17 mouse cellular contexts compared by ENCODE assay signal in the genomic region with DNA sequence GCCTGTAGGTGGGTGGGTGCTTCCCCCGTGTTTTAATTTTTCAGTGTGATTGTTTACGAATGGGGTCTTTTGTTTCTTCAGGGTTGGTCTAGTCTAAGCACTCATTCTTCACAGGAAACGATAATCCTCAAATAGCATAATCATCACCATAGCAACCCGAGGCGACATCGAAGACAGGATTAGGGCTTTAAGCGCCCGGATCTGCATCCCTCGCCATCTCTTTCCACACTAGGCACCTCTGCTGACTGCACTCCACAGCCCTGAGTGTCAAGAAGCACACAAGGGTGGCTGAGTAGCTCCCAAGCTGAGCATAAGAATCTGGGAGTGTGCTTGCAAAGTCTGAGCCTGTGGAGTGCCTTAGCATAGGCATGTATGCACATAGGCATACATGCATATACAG.
DNase-seq lines count a peak whose midpoint lies in the region; ATAC-seq and TF ChIP-seq lines count a peak whose summit lies in the region.
"Had no signal": no experiment of that assay in that cellular context is flagged by ENCODE, and none has a peak within 500 bp of the region (broad histone marks: within the 10 kb centered on the region; RNA-seq: fewer than 3 reads in every experiment).

No protein-coding gene starts in this region.

- no peaks in the 10 kb centered on the region for H3K36me3 ChIP-seq in embryonic facial prominence, embryonic 14.5 days (ENCODE audit: control insufficient read depth, insufficient read depth, low read length)
- no peaks in the 10 kb centered on the region for H3K36me3 ChIP-seq in forebrain, postnatal 0 days (ENCODE audit: insufficient read depth)
- no peaks in the 10 kb centered on the region for H3K36me3 ChIP-seq in midbrain, embryonic 16.5 days (ENCODE audit: control insufficient read depth, insufficient read depth, low read length)
- H3K36me3 ChIP-seq: heart, embryonic 12.5 days; neural tube, embryonic 12.5 days had no signal

- 58% methylated on average over 9 of the region's 9 CpGs for WGBS in embryonic facial prominence, embryonic 14.5 days
- WGBS in forebrain, postnatal 0 days: 6% methylated on average over 9 of the region's 9 CpGs
- 5% methylated on average over 9 of the region's 9 CpGs for WGBS in midbrain, embryonic 16.5 days

- peak; percentile 57 for DNase-seq in embryo, embryonic 10.5 days (ENCODE audit: low spot score)
- peak; percentile 11 for DNase-seq in embryonic facial prominence, embryonic 14.5 days (ENCODE audit: low spot score)
- peak; percentile 64 for DNase-seq in forebrain, postnatal 0 days
- DNase-seq in yolk sac, embryonic 10.5 days (ENCODE audit: low spot score): no peak
- no peak for DNase-seq in spleen, postnatal 14 days (ENCODE audit: low spot score in 2 of 2)
- DNase-seq in kidney, adult 11 months: no peak
- DNase-seq in heart, adult 11 months: no peak
- DNase-seq: adrenal gland, postnatal 25 days; cerebellum, adult 2 months; gastrocnemius, postnatal 36 days; layer of hippocampus, postnatal 36 days; left cerebral cortex, postnatal 4 days; lung, adult 18-20 months; lung, postnatal 36 days had no signal

- TF ChIP-seq CTCF in forebrain, postnatal 0 days (IDR thresholded peaks at IDR 0.05; ENCODE audit: low read depth): no peak

- H3K27me3 ChIP-seq in embryonic facial prominence, embryonic 14.5 days (replicated peaks; ENCODE audit: control insufficient read depth, insufficient read depth, low read length): no peaks in the 10 kb centered on the region
- no peaks in the 10 kb centered on the region for H3K27me3 ChIP-seq in forebrain, postnatal 0 days (ENCODE audit: insufficient read depth, low read length)
- no peaks in the 10 kb centered on the region for H3K27me3 ChIP-seq in midbrain, embryonic 16.5 days (ENCODE audit: control insufficient read depth, insufficient read depth, low read depth, low read length)
- H3K27me3 ChIP-seq: heart, embryonic 12.5 days; neural tube, embryonic 12.5 days had no signal

- no peaks in the 10 kb centered on the region for H3K9me3 ChIP-seq in embryonic facial prominence, embryonic 14.5 days (ENCODE audit: control insufficient read depth, low read length)
- H3K9me3 ChIP-seq in forebrain, postnatal 0 days (ENCODE audit: low read length): no peaks in the 10 kb centered on the region
- no peaks in the 10 kb centered on the region for H3K9me3 ChIP-seq in midbrain, embryonic 16.5 days (replicated peaks; ENCODE audit: control insufficient read depth, low read length, poor library complexity, severe bottlenecking)
- H3K9me3 ChIP-seq: heart, embryonic 12.5 days; neural tube, embryonic 12.5 days had no signal

- H3K4me1 ChIP-seq in embryonic facial prominence, embryonic 14.5 days (ENCODE audit: control insufficient read depth, insufficient read depth, low read length): no peaks in the 10 kb centered on the region
- H3K4me1 ChIP-seq in forebrain, postnatal 0 days (ENCODE audit: insufficient read depth): peaks cover 5% of the 10 kb centered on the region; the same call in 1 of the 2 replicates
- peaks cover 17% of the 10 kb centered on the region for H3K4me1 ChIP-seq in midbrain, embryonic 16.5 days (ENCODE audit: control insufficient read depth, insufficient read depth, low read length)
- H3K4me1 ChIP-seq: heart, embryonic 12.5 days had no signal

- H3K27ac ChIP-seq in embryonic facial prominence, embryonic 14.5 days (replicated peaks; ENCODE audit: low read depth, low read length): no peak overlapping the region
- H3K27ac ChIP-seq in forebrain, postnatal 0 days (ENCODE audit: low read depth, low read length): 0 out of 2 replicates have a peak overlapping the region, but pooled peaks have one; percentile 36
- H3K27ac ChIP-seq in midbrain, embryonic 16.5 days (ENCODE audit: low read length): peak overlapping the region; percentile 15; the same call in 1 of the 2 replicates
- H3K27ac ChIP-seq: neural tube, embryonic 12.5 days had no signal

- no peak overlapping the region for H3K4me2 ChIP-seq in embryonic facial prominence, embryonic 14.5 days (ENCODE audit: low read depth, low read length)
- H3K4me2 ChIP-seq in forebrain, postnatal 0 days (ENCODE audit: low read depth): no peak overlapping the region
- H3K4me2 ChIP-seq in midbrain, embryonic 16.5 days (ENCODE audit: low read length): no peak overlapping the region
- H3K4me2 ChIP-seq: heart, embryonic 12.5 days; neural tube, embryonic 12.5 days had no signal

- H3K4me3 ChIP-seq in embryonic facial prominence, embryonic 14.5 days (ENCODE audit: low read depth, low read length): no peak overlapping the region
- no peak overlapping the region for H3K4me3 ChIP-seq in forebrain, postnatal 0 days (ENCODE audit: low read depth, low read length)
- no peak overlapping the region for H3K4me3 ChIP-seq in midbrain, embryonic 16.5 days (ENCODE audit: low read depth, low read length)
- H3K4me3 ChIP-seq: heart, embryonic 12.5 days; neural tube, embryonic 12.5 days had no signal

- no peak for ATAC-seq in embryonic facial prominence, embryonic 14.5 days (ENCODE audit: low read depth)
- peak; percentile 66 for ATAC-seq in forebrain, postnatal 0 days
- ATAC-seq in midbrain, embryonic 16.5 days: peak; percentile 66; the same call in 1 of the 2 replicates

- H3K9ac ChIP-seq in embryonic facial prominence, embryonic 14.5 days (ENCODE audit: low read depth, low read length): no peak overlapping the region
- peak overlapping the region; percentile 25; the same call in 1 of the 2 replicates for H3K9ac ChIP-seq in forebrain, postnatal 0 days
- H3K9ac ChIP-seq in midbrain, embryonic 16.5 days (ENCODE audit: low read depth, low read length): no peak overlapping the region
- H3K9ac ChIP-seq: heart, embryonic 12.5 days; neural tube, embryonic 12.5 days had no signal

Comparison
In these comparisons a context has a peak if more than half of its experiments do, and no peak if none do; other contexts are left out.
1. DNase-seq: peak in embryo, embryonic 10.5 days (single experiment), embryonic facial prominence, embryonic 14.5 days (single experiment) and forebrain, postnatal 0 days (single experiment); none in yolk sac, embryonic 10.5 days (single experiment), spleen, postnatal 14 days (0 of 2), kidney, adult 11 months (single experiment) and heart, adult 11 months (single experiment).